Mouse (Mus musculus) MEL (cell line): Measurements from ENCODE around the gene Cmtm2a. TPM values are rescaled to one million over a fixed set of nuclear protein-coding genes. Genes with fewer than 3 reads are reported as not detected.
A peak's percentile ranks its signal among the peaks of the same experiment; 100 is the strongest.

Experiments used
- DNase-seq: peaks from one replicate; pipeline ENCODE4 v3.0.0; 2011; ENCODE audit warnings: low read depth, low spot score
- H3K27ac ChIP-seq: 2 replicates; pipeline ENCODE4 v1.5.1; 2012; ENCODE audit warnings: low read depth, mild to moderate bottlenecking, control low read depth, low read length, moderate library complexity; ENCODE audit not compliant: control insufficient read depth
- H3K27me3 ChIP-seq, 2 experiments: fragments of 150-350 bp in 1 of 2; sonication (generic) in 1 of 2; 2 replicates each; pipeline ENCODE4 v1.6.1; 2012; ENCODE audit warnings: low read length in 2 of 2, mild to moderate bottlenecking in 2 of 2, improper control_type of control experiment in 1 of 2, moderate library complexity in 1 of 2; ENCODE audit not compliant: insufficient read depth in 2 of 2, control insufficient read depth in 1 of 2
- H3K36me3 ChIP-seq, 2 experiments: 2 replicates each; pipeline ENCODE4 v1.6.1; 2012 to 2014; ENCODE audit warnings: low read length in 2 of 2, improper control_type of control experiment in 1 of 2, inconsistent platforms in 1 of 2, mild to moderate bottlenecking in 1 of 2; ENCODE audit not compliant: insufficient read depth in 2 of 2, control insufficient read depth in 1 of 2
- H3K4me1 ChIP-seq, 2 experiments: fragments of 150-350 bp in 1 of 2; sonication (generic) in 1 of 2; 2 replicates each; pipeline ENCODE4 v1.6.1; 2012; ENCODE audit warnings: low read length in 2 of 2, improper control_type of control experiment in 1 of 2, mild to moderate bottlenecking in 1 of 2; ENCODE audit not compliant: insufficient read depth in 2 of 2, control insufficient read depth in 1 of 2
- H3K4me3 ChIP-seq, 2 experiments: fragments of 150-350 bp in 1 of 2; sonication (generic) in 1 of 2; 2 replicates each; pipeline ENCODE4 v1.5.1; 2012; ENCODE audit warnings: low read depth in 2 of 2, low read length in 2 of 2, mild to moderate bottlenecking in 2 of 2, moderate library complexity in 2 of 2, control low read depth in 1 of 2, improper control_type of control experiment in 1 of 2; ENCODE audit not compliant: control insufficient read depth in 1 of 2, insufficient read depth in 1 of 2
- H3K79me2 ChIP-seq: 2 replicates; pipeline ENCODE4 v1.6.1; 2012; ENCODE audit warnings: mild to moderate bottlenecking, low read length, moderate library complexity; ENCODE audit not compliant: control insufficient read depth, poor library complexity, insufficient read depth
- H3K9ac ChIP-seq: 2 replicates; pipeline ENCODE4 v1.6.1; 2012; ENCODE audit warnings: low read depth, mild to moderate bottlenecking, control low read depth, low read length, moderate library complexity; ENCODE audit not compliant: control insufficient read depth, poor library complexity, severe bottlenecking
- H3K9me3 ChIP-seq: fragments of 150-350 bp; sonication (generic); replicated peaks from 2 replicates; pipeline ENCODE4 v1.6.1; 2012; ENCODE audit warnings: mild to moderate bottlenecking, low read length, improper control_type of control experiment, moderate library complexity; ENCODE audit not compliant: insufficient read depth
- BHLHE40 ChIP-seq: IDR thresholded peaks from 2 replicates; pipeline ENCODE4 v1.6.1; 2012; ENCODE audit warnings: low read depth, mild to moderate bottlenecking, inconsistent platforms, low read length, improper control_type of control experiment, borderline replicate concordance
- CHD2 ChIP-seq: IDR thresholded peaks from 2 replicates; pipeline ENCODE4 v1.6.1; 2011; ENCODE audit warnings: low read length, improper control_type of control experiment
- CTCF ChIP-seq, 3 experiments: IDR thresholded peaks in 2 of 3; conservative IDR thresholded peaks in 1 of 3; 2 replicates each; pipeline ENCODE4 v1.5.1; 2011 to 2012; ENCODE audit warnings: low read length in 3 of 3, low read depth in 2 of 3, mild to moderate bottlenecking in 2 of 3, improper control_type of control experiment in 1 of 3, inconsistent platforms in 1 of 3, mixed read lengths in 1 of 3, moderate library complexity in 1 of 3; ENCODE audit not compliant: control insufficient read depth in 1 of 3, insufficient read depth in 1 of 3, poor library complexity in 1 of 3, severe bottlenecking in 1 of 3
- E2F4 ChIP-seq: IDR thresholded peaks from 2 replicates; pipeline ENCODE4 v1.6.1; 2011; ENCODE audit warnings: low read depth, low read length, improper control_type of control experiment, borderline replicate concordance
- ELF1 ChIP-seq: IDR thresholded peaks from 2 replicates; pipeline ENCODE4 v1.6.1; 2014; ENCODE audit warnings: low read depth, mild to moderate bottlenecking, inconsistent platforms, low read length, improper control_type of control experiment, moderate library complexity
- GABPA ChIP-seq: IDR thresholded peaks from 2 replicates; pipeline ENCODE4 v1.6.1; 2012; ENCODE audit warnings: low read depth, mild to moderate bottlenecking, inconsistent platforms, low read length, improper control_type of control experiment, moderate library complexity
- GATA1 ChIP-seq: IDR thresholded peaks from 2 replicates; pipeline ENCODE4 v1.6.1; 2011; ENCODE audit warnings: low read depth, low read length, improper control_type of control experiment
- HCFC1 ChIP-seq: IDR thresholded peaks from 2 replicates; pipeline ENCODE4 v1.6.1; 2012; ENCODE audit warnings: low read depth, mild to moderate bottlenecking, inconsistent platforms, low read length, improper control_type of control experiment, moderate library complexity
- KAT2A ChIP-seq: conservative IDR thresholded peaks from 2 replicates; pipeline ENCODE4 v1.6.1; 2012; ENCODE audit warnings: low read depth, low read length, improper control_type of control experiment, inconsistent platforms
- MAFK ChIP-seq: IDR thresholded peaks from 2 replicates; pipeline ENCODE4 v1.6.1; 2011; ENCODE audit warnings: low read depth, mild to moderate bottlenecking, low read length, improper control_type of control experiment, borderline replicate concordance
- MAX ChIP-seq: IDR thresholded peaks from 2 replicates; pipeline ENCODE4 v1.6.1; 2011; ENCODE audit warnings: low read length, improper control_type of control experiment
- MAZ ChIP-seq: IDR thresholded peaks from 2 replicates; pipeline ENCODE4 v1.6.1; 2012; ENCODE audit warnings: low read depth, mild to moderate bottlenecking, inconsistent platforms, low read length, improper control_type of control experiment
- MEF2A ChIP-seq: IDR thresholded peaks from 2 replicates; pipeline ENCODE4 v1.6.1; 2014; ENCODE audit warnings: low read depth, mild to moderate bottlenecking, inconsistent platforms, low read length, improper control_type of control experiment; ENCODE audit not compliant: poor library complexity, insufficient replicate concordance, severe bottlenecking; ENCODE audit errors: extremely low read depth
- MXI1 ChIP-seq: IDR thresholded peaks from 2 replicates; pipeline ENCODE4 v1.6.1; 2011; ENCODE audit warnings: mild to moderate bottlenecking, low read depth, low read length, improper control_type of control experiment
- MYB ChIP-seq: IDR thresholded peaks from 2 replicates; pipeline ENCODE4 v1.6.1; 2011; ENCODE audit warnings: mild to moderate bottlenecking, low read depth, low read length, improper control_type of control experiment
- MYC ChIP-seq: IDR thresholded peaks from 2 replicates; pipeline ENCODE4 v1.6.1; 2011; ENCODE audit warnings: low read depth, mild to moderate bottlenecking, low read length, improper control_type of control experiment, moderate library complexity
- POLR2AphosphoS2 ChIP-seq: IDR thresholded peaks from 2 replicates; pipeline ENCODE4 v1.6.1; 2011; ENCODE audit warnings: low read length, improper control_type of control experiment
- POLR2AphosphoS5 ChIP-seq: IDR thresholded peaks from 2 replicates; pipeline ENCODE4 v1.6.1; 2012; ENCODE audit warnings: low read depth, borderline replicate concordance, mild to moderate bottlenecking, inconsistent platforms, low read length, moderate library complexity, mixed read lengths
- SIN3A ChIP-seq: IDR thresholded peaks from 2 replicates; pipeline ENCODE4 v1.6.1; 2012; ENCODE audit warnings: low read length, improper control_type of control experiment, inconsistent platforms
- SMC3 ChIP-seq: IDR thresholded peaks from 2 replicates; pipeline ENCODE4 v1.6.1; 2011; ENCODE audit warnings: low read depth, low read length, improper control_type of control experiment
- TAL1 ChIP-seq: IDR thresholded peaks from 2 replicates; pipeline ENCODE4 v1.6.1; 2012; ENCODE audit warnings: mild to moderate bottlenecking, inconsistent platforms, low read length, moderate library complexity, mixed read lengths
- TBP ChIP-seq: IDR thresholded peaks from 2 replicates; pipeline ENCODE4 v1.8.0; 2011; ENCODE audit warnings: low read depth, low read length, improper control_type of control experiment
- UBTF ChIP-seq: IDR thresholded peaks from 2 replicates; pipeline ENCODE4 v1.6.1; 2012; ENCODE audit warnings: low read depth, mild to moderate bottlenecking, inconsistent platforms, low read length, improper control_type of control experiment, moderate library complexity, borderline replicate concordance; ENCODE audit not compliant: insufficient read depth
- USF1 ChIP-seq: IDR thresholded peaks from 2 replicates; pipeline ENCODE4 v1.6.1; 2014; ENCODE audit warnings: low read depth, mild to moderate bottlenecking, inconsistent platforms, low read length, improper control_type of control experiment, moderate library complexity
- USF2 ChIP-seq, 2 experiments: IDR thresholded peaks; 2 replicates each; pipeline ENCODE4 v1.6.1; 2011 to 2012; ENCODE audit warnings: improper control_type of control experiment in 2 of 2, low read length in 2 of 2, borderline replicate concordance in 1 of 2, inconsistent platforms in 1 of 2, low read depth in 1 of 2, mild to moderate bottlenecking in 1 of 2; ENCODE audit not compliant: insufficient read depth in 1 of 2
- ZKSCAN1 ChIP-seq: IDR thresholded peaks from 2 replicates; pipeline ENCODE4 v1.6.1; 2012; ENCODE audit warnings: low read depth, mild to moderate bottlenecking, inconsistent platforms, low read length, improper control_type of control experiment, moderate library complexity
- ZMIZ1 ChIP-seq: IDR thresholded peaks from 2 replicates; pipeline ENCODE4 v1.6.1; 2012; ENCODE audit warnings: low read depth, mild to moderate bottlenecking, inconsistent platforms, low read length, improper control_type of control experiment, moderate library complexity
- ZNF384 ChIP-seq: IDR thresholded peaks from 2 replicates; pipeline ENCODE4 v1.6.1; 2012; ENCODE audit warnings: low read depth, mild to moderate bottlenecking, inconsistent platforms, low read length, improper control_type of control experiment
- polyA plus RNA-seq, 2 experiments: library from polyadenylated mRNA; stranded (reverse) in 1 of 2; unstranded in 1 of 2; fragments of >175 nt in 1 of 2; fragments of >200 nt in 1 of 2; gene quantifications; 2 replicates each; pipeline versions ENCODE4 v1.2.1 to v1.2.4; 2012; ENCODE audit warnings: low replicate concordance in 2 of 2, low read depth in 1 of 2; ENCODE audit not compliant: insufficient read length in 2 of 2, insufficient read depth in 1 of 2, missing spikeins in 1 of 2
- total RNA-seq: library from RNA; depleted of rRNA; stranded (reverse); fragments of 300-350 nt; gene quantifications from 2 replicates; pipeline ENCODE4 v1.2.3, GENCODE M21; 2012

Gene Cmtm2a
- total and polyA plus RNA-seq, 3 experiments = not detected

- TF ChIP-seq MEF2A (no peak), E2F4 (no peak), SMC3 (no peak), UBTF (no peak), TAL1 (no peak), ZNF384 (no peak), MAZ (no peak), ELF1 (peak; percentile 46; the same call in 1 of the 2 replicates), CTCF (IDR thresholded peaks at IDR 0.05 in 2 of 3, conservative IDR thresholded peaks at IDR 0.05 in 1 of 3; ENCODE audit: control insufficient read depth in 1 of 3, insufficient read depth in 1 of 3, low read depth in 2 of 3, low read length in 3 of 3, poor library complexity in 1 of 3, severe bottlenecking in 1 of 3) (no peak), SIN3A (no peak), MAFK (no peak), CHD2 (no peak), MYC (peak; percentile 80), KAT2A (no peak), MAX (peak; percentile 78; the same call in 1 of the 2 replicates), TBP (peak; percentile 66; the same call in 1 of the 2 replicates), HCFC1 (peak; percentile 46)
Observed at GRCm38 (mm10) chr8:104333786-104334185, 40.8 kb upstream of the Cmtm2a start (continued).

- no peaks in the 10 kb centered on the region for H3K27me3 ChIP-seq
- H3K4me3 ChIP-seq = peak overlapping the region; percentile 1 to 22; a peak in 1 of 4 replicates
- H3K27ac ChIP-seq = peak overlapping the region; percentile 59
- peak; percentile 71 for DNase-seq
- H3K9me3 ChIP-seq = no peaks in the 10 kb centered on the region
- no peaks in the 10 kb centered on the region for H3K79me2 ChIP-seq
- H3K4me1 ChIP-seq = peaks cover 7 to 20% of the 10 kb centered on the region in 2 experiments
- H3K9ac ChIP-seq = peak overlapping the region; percentile 3; the same call in 1 of the 2 replicates
- peaks cover 0 to 13% of the 10 kb centered on the region in 2 experiments; a peak in 2 of 4 replicates for H3K36me3 ChIP-seq
- no peak for TF ChIP-seq MAX
- TF ChIP-seq MAZ = 0 out of 2 replicates have a peak, but pooled peaks have one; percentile 40
- TF ChIP-seq SMC3 = peak; percentile 60
- no peak for TF ChIP-seq MYB
- TF ChIP-seq USF2 (IDR thresholded peaks at IDR 0.05; ENCODE audit: borderline replicate concordance in 1 of 2, insufficient read depth in 1 of 2, low read depth in 1 of 2, low read length in 2 of 2) = no peak
- no peak for TF ChIP-seq USF1
- no peak for TF ChIP-seq ZKSCAN1
- no peak for TF ChIP-seq UBTF
- TF ChIP-seq ZMIZ1 = no peak
- no peak for TF ChIP-seq MAFK
- TF ChIP-seq POLR2AphosphoS5 = no peak
- TF ChIP-seq CTCF (IDR thresholded peaks at IDR 0.05 in 2 of 3, conservative IDR thresholded peaks at IDR 0.05 in 1 of 3; ENCODE audit: control insufficient read depth in 1 of 3, insufficient read depth in 1 of 3, low read depth in 2 of 3, low read length in 3 of 3, poor library complexity in 1 of 3, severe bottlenecking in 1 of 3) = peak in 2 of 3 experiments; percentile 21 to 62; a peak in 3 of 6 replicates
- TF ChIP-seq GABPA = no peak
- TF ChIP-seq ZNF384 = 0 out of 2 replicates have a peak, but pooled peaks have one; percentile 22
- peak; percentile 51; the same call in 1 of the 2 replicates for TF ChIP-seq ELF1
- TF ChIP-seq KAT2A = no peak
- TF ChIP-seq GATA1 = peak; percentile 96
- no peak for TF ChIP-seq BHLHE40
- no peak for TF ChIP-seq POLR2AphosphoS2
- no peak; the same call in 1 of the 2 replicates for TF ChIP-seq TAL1
- TF ChIP-seq MEF2A = 0 out of 2 replicates have a peak, but pooled peaks have one; percentile 41
- peak; percentile 37; the same call in 1 of the 2 replicates for TF ChIP-seq HCFC1
- no peak; the same call in 1 of the 2 replicates for TF ChIP-seq SIN3A
- TF ChIP-seq MYC = no peak
- TF ChIP-seq MXI1 = no peak
Observed at GRCm38 (mm10) chr8:104332665-104333631, 40.0 kb upstream of the Cmtm2a start.
